Mouse (Mus musculus) MEL (cell line): ENCODE results near the gene Cib4. TPM values are rescaled to one million over a fixed set of nuclear protein-coding genes. Genes with fewer than 3 reads are reported as not detected.

Experiments
- DNase-seq: peaks from one replicate; pipeline ENCODE4 v3.0.0; 2011; ENCODE audit warnings: low read depth, low spot score
- H3K27ac ChIP-seq: 2 replicates; pipeline ENCODE4 v1.5.1; 2012; ENCODE audit warnings: low read depth, mild to moderate bottlenecking, control low read depth, low read length, moderate library complexity; ENCODE audit not compliant: control insufficient read depth
- H3K27me3 ChIP-seq, 2 experiments: fragments of 150-350 bp in 1 of 2; sonication (generic) in 1 of 2; 2 replicates each; pipeline ENCODE4 v1.6.1; 2012; ENCODE audit warnings: low read length in 2 of 2, mild to moderate bottlenecking in 2 of 2, improper control_type of control experiment in 1 of 2, moderate library complexity in 1 of 2; ENCODE audit not compliant: insufficient read depth in 2 of 2, control insufficient read depth in 1 of 2
- H3K36me3 ChIP-seq, 2 experiments: 2 replicates each; pipeline ENCODE4 v1.6.1; 2012 to 2014; ENCODE audit warnings: low read length in 2 of 2, improper control_type of control experiment in 1 of 2, inconsistent platforms in 1 of 2, mild to moderate bottlenecking in 1 of 2; ENCODE audit not compliant: insufficient read depth in 2 of 2, control insufficient read depth in 1 of 2
- H3K4me1 ChIP-seq, 2 experiments: fragments of 150-350 bp in 1 of 2; sonication (generic) in 1 of 2; 2 replicates each; pipeline ENCODE4 v1.6.1; 2012; ENCODE audit warnings: low read length in 2 of 2, improper control_type of control experiment in 1 of 2, mild to moderate bottlenecking in 1 of 2; ENCODE audit not compliant: insufficient read depth in 2 of 2, control insufficient read depth in 1 of 2
- H3K4me3 ChIP-seq, 2 experiments: fragments of 150-350 bp in 1 of 2; sonication (generic) in 1 of 2; 2 replicates each; pipeline ENCODE4 v1.5.1; 2012; ENCODE audit warnings: low read depth in 2 of 2, low read length in 2 of 2, mild to moderate bottlenecking in 2 of 2, moderate library complexity in 2 of 2, control low read depth in 1 of 2, improper control_type of control experiment in 1 of 2; ENCODE audit not compliant: control insufficient read depth in 1 of 2, insufficient read depth in 1 of 2
- H3K79me2 ChIP-seq: 2 replicates; pipeline ENCODE4 v1.6.1; 2012; ENCODE audit warnings: mild to moderate bottlenecking, low read length, moderate library complexity; ENCODE audit not compliant: control insufficient read depth, poor library complexity, insufficient read depth
- H3K9ac ChIP-seq: 2 replicates; pipeline ENCODE4 v1.6.1; 2012; ENCODE audit warnings: low read depth, mild to moderate bottlenecking, control low read depth, low read length, moderate library complexity; ENCODE audit not compliant: control insufficient read depth, poor library complexity, severe bottlenecking
- H3K9me3 ChIP-seq: fragments of 150-350 bp; sonication (generic); replicated peaks from 2 replicates; pipeline ENCODE4 v1.6.1; 2012; ENCODE audit warnings: mild to moderate bottlenecking, low read length, improper control_type of control experiment, moderate library complexity; ENCODE audit not compliant: insufficient read depth
- CHD1 ChIP-seq: IDR thresholded peaks from 2 replicates; pipeline ENCODE4 v1.6.1; 2012; ENCODE audit warnings: low read depth, mild to moderate bottlenecking, inconsistent platforms, low read length, improper control_type of control experiment
- CTCF ChIP-seq, 3 experiments: IDR thresholded peaks in 2 of 3; conservative IDR thresholded peaks in 1 of 3; 2 replicates each; pipeline ENCODE4 v1.5.1; 2011 to 2012; ENCODE audit warnings: low read length in 3 of 3, low read depth in 2 of 3, mild to moderate bottlenecking in 2 of 3, improper control_type of control experiment in 1 of 3, inconsistent platforms in 1 of 3, mixed read lengths in 1 of 3, moderate library complexity in 1 of 3; ENCODE audit not compliant: control insufficient read depth in 1 of 3, insufficient read depth in 1 of 3, poor library complexity in 1 of 3, severe bottlenecking in 1 of 3
- E2F4 ChIP-seq: IDR thresholded peaks from 2 replicates; pipeline ENCODE4 v1.6.1; 2011; ENCODE audit warnings: low read depth, low read length, improper control_type of control experiment, borderline replicate concordance
- ELF1 ChIP-seq: IDR thresholded peaks from 2 replicates; pipeline ENCODE4 v1.6.1; 2014; ENCODE audit warnings: low read depth, mild to moderate bottlenecking, inconsistent platforms, low read length, improper control_type of control experiment, moderate library complexity
- EP300 ChIP-seq, 2 experiments: IDR thresholded peaks; 2 replicates each; pipeline ENCODE4 v1.6.1; 2011; ENCODE audit warnings: improper control_type of control experiment in 2 of 2, low read length in 2 of 2, low read depth in 1 of 2, mild to moderate bottlenecking in 1 of 2
- ETS1 ChIP-seq: IDR thresholded peaks from 2 replicates; pipeline ENCODE4 v1.6.1; 2012; ENCODE audit warnings: low read depth, mild to moderate bottlenecking, inconsistent platforms, low read length, improper control_type of control experiment, moderate library complexity
- GATA1 ChIP-seq: IDR thresholded peaks from 2 replicates; pipeline ENCODE4 v1.6.1; 2011; ENCODE audit warnings: low read depth, low read length, improper control_type of control experiment
- HCFC1 ChIP-seq: IDR thresholded peaks from 2 replicates; pipeline ENCODE4 v1.6.1; 2012; ENCODE audit warnings: low read depth, mild to moderate bottlenecking, inconsistent platforms, low read length, improper control_type of control experiment, moderate library complexity
- JUND ChIP-seq: IDR thresholded peaks from 2 replicates; pipeline ENCODE4 v1.6.1; 2011; ENCODE audit warnings: low read depth, mild to moderate bottlenecking, improper control_type of control experiment, low read length
- MAFK ChIP-seq: IDR thresholded peaks from 2 replicates; pipeline ENCODE4 v1.6.1; 2011; ENCODE audit warnings: low read depth, mild to moderate bottlenecking, low read length, improper control_type of control experiment, borderline replicate concordance
- MAZ ChIP-seq: IDR thresholded peaks from 2 replicates; pipeline ENCODE4 v1.6.1; 2012; ENCODE audit warnings: low read depth, mild to moderate bottlenecking, inconsistent platforms, low read length, improper control_type of control experiment
- MEF2A ChIP-seq: IDR thresholded peaks from 2 replicates; pipeline ENCODE4 v1.6.1; 2014; ENCODE audit warnings: low read depth, mild to moderate bottlenecking, inconsistent platforms, low read length, improper control_type of control experiment; ENCODE audit not compliant: poor library complexity, insufficient replicate concordance, severe bottlenecking; ENCODE audit errors: extremely low read depth
- MYB ChIP-seq: IDR thresholded peaks from 2 replicates; pipeline ENCODE4 v1.6.1; 2011; ENCODE audit warnings: mild to moderate bottlenecking, low read depth, low read length, improper control_type of control experiment
- MYC ChIP-seq: IDR thresholded peaks from 2 replicates; pipeline ENCODE4 v1.6.1; 2011; ENCODE audit warnings: low read depth, mild to moderate bottlenecking, low read length, improper control_type of control experiment, moderate library complexity
- POLR2AphosphoS2 ChIP-seq: IDR thresholded peaks from 2 replicates; pipeline ENCODE4 v1.6.1; 2011; ENCODE audit warnings: low read length, improper control_type of control experiment
- RAD21 ChIP-seq: IDR thresholded peaks from 2 replicates; pipeline ENCODE4 v1.6.1; 2011; ENCODE audit warnings: mild to moderate bottlenecking, low read depth, low read length, improper control_type of control experiment
- RCOR1 ChIP-seq: IDR thresholded peaks from 2 replicates; pipeline ENCODE4 v1.6.1; 2012; ENCODE audit warnings: low read depth, mild to moderate bottlenecking, inconsistent platforms, low read length, improper control_type of control experiment
- SIN3A ChIP-seq: IDR thresholded peaks from 2 replicates; pipeline ENCODE4 v1.6.1; 2012; ENCODE audit warnings: low read length, improper control_type of control experiment, inconsistent platforms
- TBP ChIP-seq: IDR thresholded peaks from 2 replicates; pipeline ENCODE4 v1.8.0; 2011; ENCODE audit warnings: low read depth, low read length, improper control_type of control experiment
- TCF12 ChIP-seq: IDR thresholded peaks from 2 replicates; pipeline ENCODE4 v1.6.1; 2014; ENCODE audit warnings: low read depth, mild to moderate bottlenecking, inconsistent platforms, low read length, improper control_type of control experiment, moderate library complexity
- USF2 ChIP-seq, 2 experiments: IDR thresholded peaks; 2 replicates each; pipeline ENCODE4 v1.6.1; 2011 to 2012; ENCODE audit warnings: improper control_type of control experiment in 2 of 2, low read length in 2 of 2, borderline replicate concordance in 1 of 2, inconsistent platforms in 1 of 2, low read depth in 1 of 2, mild to moderate bottlenecking in 1 of 2; ENCODE audit not compliant: insufficient read depth in 1 of 2
- ZC3H11A ChIP-seq: IDR thresholded peaks from 2 replicates; pipeline ENCODE4 v1.6.1; 2012; ENCODE audit warnings: low read depth, mild to moderate bottlenecking, inconsistent platforms, low read length, improper control_type of control experiment
- ZKSCAN1 ChIP-seq: IDR thresholded peaks from 2 replicates; pipeline ENCODE4 v1.6.1; 2012; ENCODE audit warnings: low read depth, mild to moderate bottlenecking, inconsistent platforms, low read length, improper control_type of control experiment, moderate library complexity
- ZMIZ1 ChIP-seq: IDR thresholded peaks from 2 replicates; pipeline ENCODE4 v1.6.1; 2012; ENCODE audit warnings: low read depth, mild to moderate bottlenecking, inconsistent platforms, low read length, improper control_type of control experiment, moderate library complexity
- ZNF384 ChIP-seq: IDR thresholded peaks from 2 replicates; pipeline ENCODE4 v1.6.1; 2012; ENCODE audit warnings: low read depth, mild to moderate bottlenecking, inconsistent platforms, low read length, improper control_type of control experiment
- polyA plus RNA-seq, 2 experiments: library from polyadenylated mRNA; stranded (reverse) in 1 of 2; unstranded in 1 of 2; fragments of >175 nt in 1 of 2; fragments of >200 nt in 1 of 2; gene quantifications; 2 replicates each; pipeline versions ENCODE4 v1.2.1 to v1.2.4; 2012; ENCODE audit warnings: low replicate concordance in 2 of 2, low read depth in 1 of 2; ENCODE audit not compliant: insufficient read length in 2 of 2, insufficient read depth in 1 of 2, missing spikeins in 1 of 2
- total RNA-seq: library from RNA; depleted of rRNA; stranded (reverse); fragments of 300-350 nt; gene quantifications from 2 replicates; pipeline ENCODE4 v1.2.3, GENCODE M21; 2012

Cib4 gene
- total and polyA plus RNA-seq, 3 experiments = not detected

DNA sequence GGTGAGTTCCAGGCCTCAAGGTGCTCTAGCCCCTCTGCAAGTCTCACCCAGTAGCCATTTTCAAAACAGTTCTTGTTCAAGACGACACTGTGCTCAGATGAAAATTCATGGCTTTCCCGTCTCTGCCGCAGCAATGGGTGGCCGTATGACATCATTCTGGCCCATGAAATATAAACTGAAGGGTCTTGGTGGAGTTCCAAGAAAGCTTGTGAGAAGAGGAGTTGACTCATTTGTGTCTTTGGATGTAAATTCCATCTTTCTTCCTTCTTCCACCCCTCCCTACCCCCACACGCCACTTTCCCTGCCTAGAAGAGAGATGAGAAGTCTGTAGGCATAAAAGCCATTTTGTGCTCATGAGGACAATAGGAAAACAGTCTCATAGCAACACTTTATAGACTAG lies 54.8 kb downstream of the Cib4 start:
- Histone ChIP-seq H3K27ac (no peak overlapping the region), H3K9ac (no peak overlapping the region), H3K4me3 (no peak overlapping the region), H3K27me3 (peaks cover 6 to 19% of the 10 kb centered on the region in 2 experiments), H3K9me3 (no peaks in the 10 kb centered on the region), H3K4me1 (peaks cover 0 to 20% of the 10 kb centered on the region in 2 experiments; a peak in 2 of 4 replicates), H3K79me2 (no peaks in the 10 kb centered on the region), H3K36me3 (peaks cover 0 to 2% of the 10 kb centered on the region in 2 experiments; a peak in 1 of 4 replicates)
- TF ChIP-seq ZMIZ1 (no peak), TBP (no peak), MYC (no peak), POLR2AphosphoS2 (no peak), TCF12 (no peak), ELF1 (no peak), HCFC1 (no peak), ZC3H11A (no peak), GATA1 (no peak), MYB (no peak), SIN3A (no peak), JUND (no peak), MAZ (no peak)
- no peak for DNase-seq

DNA sequence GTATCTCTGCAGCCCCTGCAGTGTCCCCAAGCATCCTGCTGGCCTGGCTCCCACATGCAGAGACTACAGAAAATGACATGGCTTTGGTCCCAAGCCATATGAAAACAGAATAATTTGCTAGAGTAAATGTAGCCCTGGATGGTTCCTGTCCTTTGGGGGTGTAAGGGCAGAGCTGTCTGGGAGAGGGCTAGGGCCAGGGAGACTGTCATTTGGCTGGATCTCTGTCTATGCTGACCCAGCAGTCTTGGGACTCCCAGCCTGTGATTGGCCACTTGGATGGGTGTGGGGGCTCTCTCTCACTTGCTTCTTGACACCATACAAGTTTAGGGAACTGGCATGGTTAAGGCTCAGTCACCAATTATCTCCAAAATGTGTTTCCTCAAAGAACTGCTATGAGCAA lies 55.4 kb downstream of the Cib4 start:
- no peaks in the 10 kb centered on the region for H3K79me2 ChIP-seq
- TF ChIP-seq TBP (no peak), RAD21 (no peak), POLR2AphosphoS2 (no peak), ETS1 (no peak), SIN3A (no peak), TCF12 (no peak), CTCF (IDR thresholded peaks at IDR 0.05 in 2 of 3, conservative IDR thresholded peaks at IDR 0.05 in 1 of 3; ENCODE audit: control insufficient read depth in 1 of 3, insufficient read depth in 1 of 3, low read depth in 2 of 3, low read length in 3 of 3, poor library complexity in 1 of 3, severe bottlenecking in 1 of 3) (no peak), E2F4 (no peak), ELF1 (no peak), ZKSCAN1 (no peak), MEF2A (no peak), EP300 (IDR thresholded peaks at IDR 0.05; ENCODE audit: low read depth in 1 of 2, low read length in 2 of 2) (no peak), ZNF384 (no peak), CHD1 (no peak), MAFK (no peak), MYB (no peak), USF2 (IDR thresholded peaks at IDR 0.05; ENCODE audit: borderline replicate concordance in 1 of 2, insufficient read depth in 1 of 2, low read depth in 1 of 2, low read length in 2 of 2) (no peak), RCOR1 (no peak)
- H3K9me3 ChIP-seq = no peaks in the 10 kb centered on the region
- no peak overlapping the region for H3K27ac ChIP-seq
- H3K4me3 ChIP-seq = no peak overlapping the region
- peaks cover 0 to 2% of the 10 kb centered on the region in 2 experiments; a peak in 1 of 4 replicates for H3K36me3 ChIP-seq
- H3K27me3 ChIP-seq = peaks cover 6 to 20% of the 10 kb centered on the region in 2 experiments
- DNase-seq = no peak
- H3K9ac ChIP-seq = no peak overlapping the region
- H3K4me1 ChIP-seq = peaks cover 0 to 20% of the 10 kb centered on the region in 2 experiments; a peak in 2 of 4 replicates
